Mouse (Mus musculus) B cell, adult 2 months (primary cell): ENCODE data around the gene Rnf216.
A peak's percentile ranks its signal among the peaks of the same experiment; 100 is the strongest.
"Not testable (repeated sequence)": the region's sequence is repeated elsewhere in the genome, so short reads cannot be mapped to it uniquely, and the experiment has no call there.

Experiments used
- DNase-seq, 2 experiments: peaks; one replicate each; pipeline ENCODE4 v3.0.0; 2022

Gene Rnf216

DNA sequence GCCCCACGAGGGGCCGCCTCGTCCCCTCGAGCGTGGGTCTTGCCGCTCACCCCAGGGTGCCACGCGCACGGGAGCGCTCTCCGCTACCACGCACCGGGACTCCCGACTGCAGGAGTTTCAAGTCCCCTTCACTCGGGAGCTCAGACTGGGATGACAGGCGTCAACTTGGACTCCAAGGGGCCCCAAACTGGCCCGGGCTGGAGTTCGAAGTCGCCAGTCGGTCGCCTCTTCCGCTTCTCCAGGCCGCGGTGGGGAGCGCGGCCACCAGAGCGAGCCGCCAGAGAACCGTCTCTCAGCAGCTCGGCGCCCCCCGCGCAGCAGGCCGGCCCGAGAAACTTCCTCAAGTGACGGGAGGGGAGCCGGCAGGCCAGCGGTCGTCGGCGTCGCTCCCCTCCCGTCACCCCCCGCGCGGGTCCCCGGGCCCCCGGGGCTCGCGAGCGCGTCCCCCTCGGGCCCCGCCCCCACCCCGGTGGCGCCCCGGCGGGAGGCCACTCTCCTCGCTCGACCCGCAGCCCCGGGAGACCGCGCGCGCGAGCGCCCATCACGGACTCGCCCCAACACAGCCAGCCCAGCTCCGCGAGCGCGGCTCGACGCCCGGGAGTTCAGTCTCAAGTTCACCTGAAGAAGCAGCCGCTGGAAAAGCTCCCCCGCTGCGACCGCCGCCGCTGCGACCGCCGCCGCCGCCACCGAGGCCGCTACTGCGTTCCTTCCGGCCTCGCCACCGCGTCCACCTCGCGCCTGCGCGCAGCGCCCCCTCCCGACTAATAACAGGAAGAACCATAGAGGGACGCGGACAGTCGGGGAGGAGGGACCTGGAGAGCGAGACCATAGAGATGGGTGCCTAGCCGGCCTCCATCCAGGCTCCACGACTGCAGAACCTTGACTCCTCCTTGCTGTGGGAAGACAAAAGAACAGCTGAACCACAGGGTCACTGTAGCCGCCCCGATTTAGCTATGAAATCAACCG, at the start of gene Rnf216:
Rnf216 (minus strand) TSS at position 714 of the 966 bp plus-strand sequence.
- peak; percentile 95 to 96 for DNase-seq

DNA sequence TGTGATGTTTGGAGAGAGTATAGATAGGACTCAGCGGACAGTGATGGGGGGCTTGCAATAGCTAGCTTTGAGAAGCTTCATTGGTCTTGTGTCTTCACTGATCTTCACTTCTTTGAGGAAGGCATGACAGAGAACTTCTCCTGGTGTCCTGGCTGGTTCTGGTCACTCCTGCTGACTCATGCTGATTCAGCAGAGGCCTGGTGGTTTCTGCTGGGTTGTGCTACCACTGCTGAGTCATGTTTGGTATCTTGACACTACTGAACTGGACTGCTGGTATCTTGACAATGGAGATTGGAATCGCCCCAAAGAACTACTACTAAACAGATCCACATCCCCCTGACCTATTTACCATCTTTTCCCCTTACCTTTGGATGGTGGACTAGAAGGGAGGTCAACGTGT, 42.7 kb upstream of the Rnf216 start:
- no peak for DNase-seq

DNA sequence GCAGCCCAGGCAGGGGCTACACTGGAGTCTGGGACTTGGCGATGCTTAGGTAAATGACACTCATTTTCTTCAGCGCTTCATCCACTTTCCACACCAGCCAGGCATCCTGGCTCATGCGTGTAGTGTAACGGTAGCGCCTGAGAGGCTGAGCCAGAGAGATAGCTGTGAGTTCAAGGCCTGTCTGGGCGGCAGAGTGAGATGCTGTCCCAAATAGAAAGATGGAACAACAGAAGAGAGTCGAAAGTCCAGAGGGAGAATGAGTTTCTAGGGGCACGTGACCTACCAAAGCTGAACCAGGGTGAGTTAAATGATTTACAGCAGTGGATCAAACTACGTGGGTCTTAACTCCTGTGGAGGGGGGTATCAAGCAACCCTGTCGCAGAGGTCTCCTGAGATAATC, 41.0 kb upstream of the Rnf216 start:
- no peak for DNase-seq

DNA sequence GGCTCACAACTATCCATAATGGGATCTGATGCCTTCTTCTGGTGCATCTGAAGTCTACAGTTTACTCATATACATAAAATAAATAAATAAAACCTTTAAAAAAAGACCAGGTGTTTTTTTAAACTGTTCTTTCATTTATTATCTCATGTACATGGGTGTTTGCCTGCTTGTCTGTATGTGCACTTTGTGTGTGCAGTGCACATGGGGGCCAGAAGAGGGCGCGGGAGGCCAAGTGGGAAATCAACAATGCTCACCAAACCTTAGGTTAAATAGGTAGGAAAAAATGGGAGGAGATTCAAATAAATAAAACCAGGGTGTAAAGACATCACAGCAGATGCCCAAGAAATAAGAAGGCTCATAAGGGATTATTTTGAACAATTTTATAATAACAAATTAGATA, 37.2 kb upstream of the Rnf216 start:
- no peak for DNase-seq

DNA sequence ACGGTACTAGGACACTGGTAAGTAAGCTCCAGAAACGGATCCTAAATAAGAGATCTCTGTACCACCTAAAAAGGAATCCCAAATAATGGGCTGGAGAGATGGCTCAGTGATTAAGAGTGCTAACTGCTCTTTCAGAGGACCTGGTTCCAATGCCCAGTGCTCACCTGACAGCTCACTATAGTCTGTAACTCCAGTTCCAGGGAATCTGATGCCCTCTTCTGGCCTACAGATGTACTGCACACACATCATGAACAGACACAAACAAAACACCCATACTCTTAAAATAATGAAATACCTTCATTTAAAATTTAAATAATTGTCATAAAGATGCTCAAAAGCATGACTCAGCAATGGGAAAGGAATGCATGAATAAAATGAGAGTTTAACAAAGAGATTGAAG, 36.7 kb upstream of the Rnf216 start:
- no peak for DNase-seq

DNA sequence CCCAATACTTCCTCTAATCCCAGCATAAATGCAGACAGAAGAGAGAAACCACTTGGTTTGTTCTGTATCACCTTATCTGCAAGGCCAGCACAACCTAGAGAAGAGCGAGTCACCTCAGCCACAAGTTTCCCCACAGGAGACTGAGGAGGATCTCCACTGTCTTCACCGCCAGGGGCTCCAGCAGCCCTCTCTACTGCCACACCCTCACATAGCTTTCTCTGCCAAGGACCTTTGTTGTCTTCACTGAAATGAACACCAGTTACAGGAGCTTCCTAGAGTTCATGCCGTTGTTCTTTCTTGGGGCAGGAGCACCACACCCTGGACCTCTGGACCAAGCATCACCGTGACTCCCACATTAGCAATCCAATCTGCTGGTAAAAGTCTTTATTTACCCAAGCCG, 35.9 kb upstream of the Rnf216 start:
- no peak for DNase-seq

DNA sequence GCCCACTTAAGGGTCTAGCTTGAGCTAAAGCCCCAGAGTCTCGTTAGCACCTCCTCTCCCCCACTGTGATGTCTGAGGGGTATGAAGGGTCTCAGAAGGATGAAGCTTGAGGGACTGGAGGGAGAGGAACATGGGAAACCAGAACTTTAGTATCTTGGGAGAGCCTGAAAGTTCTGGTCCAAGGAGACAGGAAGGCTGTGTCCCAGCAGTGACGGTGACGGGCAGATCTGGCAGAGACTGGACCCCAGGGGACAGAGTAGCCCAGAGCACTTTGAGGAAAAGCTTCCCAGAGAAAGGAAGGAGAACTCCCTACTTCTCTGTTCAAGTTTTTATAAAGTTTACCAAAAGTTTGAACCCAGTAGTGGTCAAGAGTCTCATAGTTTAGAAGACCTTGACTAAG, 34.7 kb upstream of the Rnf216 start, which contains the start of gene Olfr718-ps1:
Olfr718-ps1 (minus strand) TSS at position 101 of the 400 bp plus-strand sequence.
- no peak for DNase-seq

DNA sequence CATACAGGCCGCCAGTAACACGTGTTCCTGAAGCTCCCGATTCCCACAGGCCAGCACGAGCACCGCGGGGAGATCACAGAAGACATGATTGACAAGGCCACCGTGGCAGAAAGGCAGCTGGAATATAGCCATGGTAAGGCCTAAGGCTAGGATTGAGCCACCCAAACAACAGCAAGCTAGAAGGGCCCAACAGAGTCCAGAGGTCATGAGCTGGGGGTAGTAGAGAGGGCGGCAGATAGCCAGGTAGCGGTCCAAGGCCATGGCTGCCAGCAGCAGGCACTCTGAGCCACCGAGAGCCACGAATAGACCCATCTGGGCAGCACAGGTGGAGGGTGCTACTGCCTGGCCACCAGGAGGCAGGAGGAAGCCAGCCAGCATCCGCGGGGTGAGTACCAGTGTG, 24.8 kb upstream of the Rnf216 start:
- no peak for DNase-seq

DNA sequence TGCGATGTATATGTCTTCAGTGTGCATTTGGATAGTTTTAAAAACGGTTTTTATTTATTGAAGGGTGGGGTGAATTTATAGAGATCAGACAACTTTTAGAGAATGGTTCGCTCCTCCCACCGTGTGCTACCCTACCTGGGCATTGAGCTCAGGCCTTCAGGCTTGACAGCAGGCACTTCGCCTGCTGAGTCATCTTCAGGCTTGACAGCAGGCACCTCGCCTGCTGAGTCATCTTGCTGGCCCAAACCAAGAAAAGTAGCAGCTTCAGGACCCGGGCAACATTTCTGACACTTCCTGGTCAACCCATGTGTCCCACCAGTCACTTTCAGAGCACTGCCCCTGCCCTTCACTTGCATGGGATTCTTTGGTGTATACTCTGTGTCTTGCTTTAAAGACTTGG, 22.2 kb upstream of the Rnf216 start:
- no peak for DNase-seq

DNA sequence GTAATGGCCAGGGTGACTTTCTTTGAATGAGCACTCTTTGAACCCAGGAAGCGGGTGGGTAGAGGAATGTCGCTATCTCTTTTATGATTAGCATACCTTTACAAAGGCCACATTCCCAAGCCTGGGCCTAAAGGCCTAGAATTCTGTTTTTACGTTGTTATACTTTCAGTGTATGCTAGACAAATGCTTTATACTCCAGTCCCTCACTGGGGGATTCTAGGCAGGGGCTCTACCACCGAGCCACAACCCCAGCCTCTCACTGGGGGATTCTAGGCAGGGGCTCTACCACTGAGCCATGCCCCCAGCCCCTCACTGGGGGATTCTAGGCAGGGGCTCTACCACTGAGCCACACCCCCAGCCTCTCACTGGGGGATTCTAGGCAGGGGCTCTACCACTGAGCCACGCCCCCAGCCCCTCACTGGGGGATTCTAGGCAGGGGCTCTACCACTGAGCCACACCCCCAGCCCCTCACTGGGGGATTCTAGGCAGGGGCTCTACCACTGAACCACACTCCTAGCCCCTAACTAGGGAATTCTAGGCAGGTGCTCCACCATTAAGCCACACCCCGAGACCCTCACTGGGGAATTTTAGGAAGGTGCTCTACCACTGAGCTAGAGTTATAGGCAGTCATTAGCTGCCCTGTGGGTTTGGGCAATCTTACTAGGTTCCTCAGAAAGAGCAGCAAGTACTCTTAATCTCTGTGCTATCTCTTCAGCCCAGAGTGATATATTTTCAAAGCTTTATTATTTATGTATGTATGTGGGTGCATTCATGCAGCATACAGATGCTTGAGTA, 21.6 kb upstream of the Rnf216 start:
- not testable (repeated sequence) for DNase-seq

DNA sequence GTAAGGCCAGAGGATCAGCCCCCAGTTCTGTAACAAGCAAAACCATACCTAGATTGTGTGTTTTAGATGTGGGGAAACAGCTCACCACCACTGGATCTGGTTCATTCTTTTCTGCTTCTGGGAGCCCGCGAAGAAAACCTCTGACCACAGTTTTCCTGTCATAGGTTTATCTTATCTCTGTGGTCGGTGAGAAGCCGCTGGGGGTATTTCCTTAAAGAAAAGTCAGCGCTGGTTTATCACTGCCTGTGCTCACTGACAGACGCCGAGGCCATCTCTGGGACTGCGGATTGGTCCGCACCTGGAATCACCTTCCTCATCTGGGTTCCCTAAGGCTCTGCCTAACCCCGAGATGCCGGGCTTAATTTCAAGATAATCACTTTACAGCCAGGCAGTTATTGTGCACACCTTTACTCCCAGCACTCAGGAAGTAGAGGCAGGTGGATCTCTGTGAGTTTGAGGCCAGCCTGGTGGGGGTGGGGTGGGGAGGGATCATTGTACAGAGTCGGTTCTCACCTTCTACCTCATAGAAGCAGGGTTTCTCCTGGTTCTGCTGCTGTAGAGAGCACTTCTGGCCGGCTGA, 20.2 kb upstream of the Rnf216 start:
- no peak for DNase-seq

DNA sequence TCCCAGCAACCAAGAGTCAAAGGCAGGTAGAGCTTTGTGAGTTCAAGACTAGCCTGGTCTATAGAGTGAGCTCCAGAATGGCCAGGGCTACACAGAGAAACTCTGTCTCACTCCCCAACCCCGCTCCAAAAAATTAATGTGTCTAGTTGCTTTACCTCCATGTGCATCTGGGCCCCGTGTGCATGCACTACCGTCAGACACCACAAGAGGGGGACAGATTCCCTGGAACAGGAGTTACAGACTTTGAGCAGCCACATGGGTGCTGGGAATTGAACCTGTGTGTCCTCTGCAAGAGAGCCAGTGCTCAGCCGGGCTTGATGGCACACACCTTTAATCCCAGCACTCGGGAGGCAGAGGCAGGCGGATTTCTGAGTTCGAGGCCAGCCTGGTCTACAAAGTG, 17.5 kb upstream of the Rnf216 start:
- DNase-seq: peak; percentile 48 to 51

DNA sequence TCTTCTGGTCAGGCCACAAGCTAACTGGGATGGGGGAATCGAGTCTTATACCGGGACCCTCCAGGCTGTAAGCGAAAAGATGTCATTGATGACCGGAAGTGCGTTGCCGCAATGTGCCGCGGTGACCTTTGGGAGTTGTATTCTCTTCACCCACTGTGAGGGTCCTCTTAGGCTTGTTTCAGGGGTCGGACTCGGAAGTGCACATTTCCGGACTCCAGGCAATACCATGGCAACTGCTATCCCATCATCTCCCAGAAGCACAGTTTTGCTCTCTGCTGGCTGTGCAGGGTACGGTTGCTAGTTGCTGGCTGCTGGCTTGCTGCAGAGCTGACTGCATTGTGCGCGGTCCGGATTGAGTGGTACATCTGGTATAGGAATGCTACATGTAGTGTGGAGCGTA, 16.3 kb upstream of the Rnf216 start:
- DNase-seq: no peak

DNA sequence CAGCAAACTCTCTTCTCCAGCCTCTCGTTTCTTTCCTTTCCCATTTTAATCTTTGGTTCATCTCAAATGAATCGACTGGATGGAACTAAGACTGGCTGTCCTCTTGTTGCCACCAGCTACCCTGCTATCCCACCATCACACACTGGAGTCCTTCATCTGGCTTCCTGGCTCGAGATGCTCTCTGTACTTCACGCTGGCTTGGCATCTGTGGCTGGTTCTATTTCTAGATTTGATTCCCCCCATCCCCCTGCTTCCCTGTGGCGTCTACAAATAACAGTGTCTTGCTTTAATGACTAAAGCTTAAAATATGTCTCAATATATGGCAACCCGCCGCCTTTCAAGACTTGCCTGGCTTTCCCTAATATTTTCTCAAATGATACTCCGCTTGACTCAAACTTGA, 15.0 kb upstream of the Rnf216 start:
- DNase-seq: no peak

DNA sequence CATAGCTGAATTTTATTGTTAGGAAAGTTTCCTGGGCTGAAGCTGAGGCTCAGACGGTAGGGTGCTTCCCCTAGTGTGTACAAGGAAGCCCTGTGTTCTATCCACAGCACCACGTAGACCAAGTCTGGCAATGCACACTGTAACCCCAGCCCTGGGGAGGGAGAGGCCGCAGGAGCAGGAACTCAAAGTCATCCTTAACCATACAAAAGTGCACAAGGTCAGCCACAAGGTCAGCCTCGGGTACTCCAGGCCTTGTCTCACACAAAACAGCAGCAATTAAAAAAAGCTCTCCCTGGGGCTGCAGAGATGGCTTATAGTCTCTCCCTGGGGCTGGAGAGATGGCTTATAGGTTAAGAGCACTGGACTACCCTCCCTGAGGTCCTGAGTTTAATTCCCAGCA, 14.1 kb upstream of the Rnf216 start:
- DNase-seq: no peak

DNA sequence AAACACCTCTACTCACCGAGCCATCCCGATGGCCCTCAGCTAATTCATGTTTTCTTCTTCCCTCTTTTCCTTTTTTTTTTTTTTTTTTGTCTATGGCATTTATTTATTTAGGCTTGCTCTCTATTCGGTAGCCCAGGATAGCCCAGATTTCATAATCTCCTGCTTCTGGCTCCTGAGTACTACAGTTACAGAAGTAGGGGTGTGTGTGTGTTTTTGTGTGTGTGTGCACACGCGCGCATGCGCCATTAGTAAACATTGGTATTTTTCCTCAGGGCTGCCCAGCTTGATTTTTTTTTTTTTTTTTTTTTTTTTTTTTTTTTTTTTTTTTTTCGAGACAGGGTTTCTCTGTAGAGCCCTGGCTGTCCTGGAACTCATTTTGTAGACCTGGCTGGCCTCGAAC, 13.3 kb upstream of the Rnf216 start:
- no peak for DNase-seq

DNA sequence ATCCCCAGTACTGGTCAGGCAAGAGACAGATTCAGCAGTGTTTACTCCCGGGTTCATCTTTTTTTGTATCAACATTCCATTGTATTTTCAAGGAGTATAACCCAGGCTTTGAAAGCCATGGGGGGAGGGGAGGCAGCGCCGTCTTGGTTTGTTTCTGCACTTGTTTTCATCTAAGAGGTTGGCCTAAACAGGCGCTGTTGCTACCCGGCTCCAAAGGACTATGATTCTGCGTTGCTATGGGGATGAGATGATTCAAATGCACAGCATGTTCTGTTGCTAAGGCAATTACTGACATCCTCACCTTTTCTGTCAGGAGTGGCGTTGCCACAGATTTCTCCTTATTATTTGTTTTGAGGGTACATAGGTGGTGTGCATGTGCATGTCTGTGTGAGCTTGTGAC, 12.8 kb upstream of the Rnf216 start:
- no peak for DNase-seq

DNA sequence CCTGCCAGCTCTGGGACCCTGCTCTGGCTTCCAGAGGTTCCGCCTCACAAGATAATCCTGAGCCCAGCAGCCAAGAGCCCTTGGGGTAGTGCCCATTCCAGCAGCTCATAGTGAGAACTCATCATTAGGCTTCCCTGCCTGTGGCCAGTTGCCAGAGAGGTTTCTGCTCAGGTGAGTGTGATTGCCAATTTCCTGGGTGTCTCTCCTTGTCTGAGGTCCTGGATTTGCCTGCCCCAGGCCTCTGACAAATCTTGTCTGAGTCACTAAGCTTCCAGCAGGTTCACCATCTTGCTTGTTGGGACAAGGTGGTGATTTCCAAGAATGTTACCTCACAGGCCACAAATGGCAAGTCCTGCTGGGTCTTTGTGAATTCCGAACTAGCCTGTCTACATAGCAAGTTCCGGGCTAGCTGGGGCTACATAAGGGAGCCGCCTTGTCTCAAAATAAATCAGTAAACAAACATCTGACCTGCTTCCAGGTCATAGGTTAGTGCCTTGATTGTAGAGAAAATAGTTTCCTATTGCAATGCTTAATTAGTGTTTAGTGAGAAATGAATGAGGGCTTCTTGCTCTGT, 12.1 kb upstream of the Rnf216 start:
- DNase-seq: no peak

DNA sequence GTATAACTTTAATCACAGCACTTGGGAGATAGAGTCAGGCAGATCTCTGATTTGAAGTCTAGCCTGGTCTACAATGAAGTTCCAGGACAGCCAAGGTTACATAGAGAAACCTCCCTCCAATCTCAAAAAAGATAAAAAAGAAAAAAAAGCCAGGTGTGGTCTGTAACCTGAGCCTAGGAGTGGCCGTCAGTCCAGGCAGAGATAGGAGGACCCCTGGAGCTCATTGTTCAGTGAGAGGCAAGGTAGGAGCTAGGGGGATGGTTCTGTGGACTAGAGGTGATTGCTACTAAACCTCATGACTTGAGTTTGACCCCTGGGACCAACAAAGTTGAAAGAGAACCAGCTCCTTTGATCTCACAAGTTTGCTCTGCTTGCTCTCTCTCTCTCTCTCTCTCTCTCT, 9.9 kb upstream of the Rnf216 start:
- DNase-seq: no peak

DNA sequence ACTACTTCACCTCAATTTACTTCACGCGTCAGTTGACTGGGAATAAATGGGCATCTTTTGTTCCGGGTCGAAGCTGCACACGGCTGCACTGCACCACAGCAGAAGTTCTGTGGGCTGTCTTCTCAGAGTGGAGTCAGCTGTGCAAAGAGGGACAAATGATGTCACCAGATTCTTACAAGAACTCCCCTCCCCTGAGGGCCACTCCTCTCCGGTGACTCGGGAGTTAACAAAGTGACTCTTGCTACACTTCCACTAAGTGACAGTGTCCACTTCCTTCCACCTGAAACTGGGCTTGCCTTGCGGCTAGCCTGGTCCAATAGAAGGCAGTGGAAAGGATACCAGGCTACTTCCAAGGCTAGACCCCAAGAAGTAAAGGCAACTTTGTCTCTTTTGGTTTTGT, 9.3 kb upstream of the Rnf216 start:
- no peak for DNase-seq

DNA sequence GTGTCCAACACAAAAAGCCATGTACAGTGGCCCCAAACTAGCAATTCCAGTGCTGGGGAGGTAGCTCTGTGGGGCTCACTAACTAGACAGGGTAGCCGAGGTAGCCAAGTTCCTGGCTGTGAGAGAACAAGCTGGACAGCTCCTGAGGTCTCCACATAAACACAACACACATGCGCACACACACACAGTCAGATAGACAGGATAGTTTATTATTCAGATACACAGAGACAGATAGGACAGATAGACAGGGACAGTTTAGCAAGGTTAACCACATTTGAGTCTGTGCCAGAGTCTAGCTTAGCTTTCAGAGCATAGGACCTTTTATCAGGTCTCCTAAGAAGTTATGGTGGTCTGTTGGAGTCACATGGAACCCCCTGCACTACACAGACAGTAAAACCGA, 6.0 kb downstream of the Rnf216 start:
- no peak for DNase-seq

DNA sequence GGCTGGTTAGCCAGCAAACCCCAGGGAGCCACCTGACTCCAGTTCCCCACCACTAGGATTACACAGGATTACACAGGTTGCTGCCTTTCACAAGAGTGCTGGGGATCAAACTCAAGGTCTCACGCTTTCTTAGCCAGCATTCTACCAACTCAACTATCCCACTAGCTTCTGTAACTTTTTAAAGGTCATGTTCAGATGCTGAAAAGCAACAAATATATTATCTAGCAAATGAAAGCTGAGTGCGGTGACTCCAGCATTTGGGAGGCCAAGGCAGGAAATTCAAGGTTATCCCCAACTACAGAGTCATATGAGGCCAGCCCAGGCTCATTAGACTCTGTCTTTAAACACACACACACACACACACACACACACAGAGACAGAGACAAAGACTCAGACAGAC, 9.6 kb downstream of the Rnf216 start:
- DNase-seq: no peak

DNA sequence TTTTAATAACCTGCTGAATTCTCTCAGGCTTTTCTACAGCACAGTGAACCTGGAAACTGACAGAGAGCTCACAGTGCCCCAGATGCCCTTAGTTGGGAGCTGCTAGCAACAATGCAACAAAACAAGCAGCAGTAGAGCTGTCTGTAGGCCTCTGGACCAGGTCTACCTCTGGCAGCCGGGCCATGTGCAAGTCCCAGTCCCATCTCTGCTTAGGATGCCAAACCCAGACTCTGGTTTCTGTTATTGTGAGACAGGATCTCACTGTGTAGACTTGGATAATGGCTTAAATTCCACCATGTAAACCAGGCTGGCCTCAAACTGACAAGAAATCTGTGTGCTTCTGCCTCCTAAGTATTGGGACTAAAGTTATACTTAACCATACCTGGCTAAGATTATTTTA, 11.2 kb downstream of the Rnf216 start:
- DNase-seq: no peak
